Mouse (Mus musculus) forebrain, embryonic 14.5 days (tissue): Measurements from ENCODE around the gene Cuedc1. TPM values are rescaled to one million over a fixed set of nuclear protein-coding genes. Genes with fewer than 3 reads are reported as not detected.

Experiments used
- ATAC-seq: fragments of 200-750 bp; cut with Nextera tagmentation; 2 replicates; pipeline ENCODE4 v1.8.0; 2017; ENCODE audit warnings: mild to moderate bottlenecking, moderate library complexity
- DNase-seq: peaks from one replicate; pipeline ENCODE4 v3.0.0-alpha.2; 2015; ENCODE audit warnings: low spot score
- H3K27ac ChIP-seq: fragments of 300-500 bp; sonication (generic); 2 replicates; pipeline ENCODE4 v1.5.1; 2014; ENCODE audit warnings: low read depth, mild to moderate bottlenecking, control low read depth, low read length, moderate library complexity
- H3K27me3 ChIP-seq: fragments of 300-500 bp; sonication (generic); replicated peaks from 2 replicates; pipeline ENCODE4 v1.6.1; 2014; ENCODE audit warnings: low read length, control low read depth, mixed read lengths; ENCODE audit not compliant: control insufficient read depth, insufficient read depth
- H3K36me3 ChIP-seq: fragments of 300-500 bp; sonication (generic); 2 replicates; pipeline ENCODE4 v1.6.1; 2014; ENCODE audit warnings: low read length, control low read depth; ENCODE audit not compliant: control insufficient read depth, insufficient read depth
- H3K4me1 ChIP-seq: fragments of 300-500 bp; sonication (generic); 2 replicates; pipeline ENCODE4 v1.6.1; 2014; ENCODE audit warnings: antibody characterized with exemption, low read length, control low read depth; ENCODE audit not compliant: control insufficient read depth, insufficient read depth
- H3K4me2 ChIP-seq: fragments of 300-500 bp; sonication (generic); 2 replicates; pipeline ENCODE4 v1.6.1; 2014; ENCODE audit warnings: mild to moderate bottlenecking, control low read depth, low read length
- H3K4me3 ChIP-seq: fragments of 300-500 bp; sonication (generic); 2 replicates; pipeline ENCODE4 v1.5.1; 2014; ENCODE audit warnings: low read depth, low read length, control low read depth
- H3K9ac ChIP-seq: fragments of 300-500 bp; sonication (generic); 2 replicates; pipeline ENCODE4 v1.6.1; 2014; ENCODE audit warnings: mild to moderate bottlenecking, low read length, control low read depth, moderate library complexity
- H3K9me3 ChIP-seq: fragments of 300-500 bp; sonication (generic); replicated peaks from 2 replicates; pipeline ENCODE4 v1.6.1; 2016; ENCODE audit warnings: low read length, control low read depth, mixed read lengths; ENCODE audit not compliant: control insufficient read depth
- WGBS: fragments of 180-500 bp; shearing (Covaris S2); extraction: QIAGEN DNeasy Blood & Tissue Kit; methylation state at CpG from one replicate; pipeline ENCODE4 v1.1.7; 2014; 5-methylcytosine and 5-hydroxymethylcytosine counted together
- polyA plus RNA-seq: library from polyadenylated mRNA; unstranded; fragments of >200 nt; fragmentation: Nextera tagmentation; extraction: Ambion mirVana; gene quantifications from 2 replicates; pipeline ENCODE4 v1.2.1, GENCODE M21; 2014

Cuedc1 gene
- polyA plus RNA-seq, 1 experiment from 2014 or later = 13.0 TPM

DNA sequence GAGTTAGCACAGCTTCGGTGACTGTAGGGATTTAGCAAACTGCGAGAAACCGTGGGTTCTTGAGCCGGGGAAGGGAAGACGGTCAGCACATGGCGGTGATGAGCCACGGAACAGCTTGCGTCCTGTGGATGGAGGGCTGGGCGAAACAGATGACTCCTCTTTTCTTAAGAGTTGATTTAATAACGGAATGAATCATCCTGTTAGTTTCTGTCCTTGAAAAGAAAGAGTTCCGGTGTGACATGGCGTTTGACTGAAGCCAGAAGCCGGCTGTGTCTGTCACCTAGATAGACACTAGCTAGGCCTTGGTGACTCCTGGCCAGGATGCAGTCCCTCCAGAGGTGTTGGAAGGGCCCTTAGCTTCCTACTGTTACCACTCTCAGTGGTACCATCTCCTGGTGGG lies 14.2 kb downstream of the Cuedc1 start:
- Histone ChIP-seq H3K36me3 (no peaks in the 10 kb centered on the region), H3K4me2 (no peak overlapping the region), H3K27ac (no peak overlapping the region), H3K9ac (no peak overlapping the region), H3K4me1 (peaks cover 14% of the 10 kb centered on the region), H3K27me3 (no peaks in the 10 kb centered on the region), H3K9me3 (no peaks in the 10 kb centered on the region), H3K4me3 (no peak overlapping the region)
- ATAC-seq = no peak
- 62% methylated on average over 13 of the region's 13 CpGs for WGBS
- no peak for DNase-seq

DNA sequence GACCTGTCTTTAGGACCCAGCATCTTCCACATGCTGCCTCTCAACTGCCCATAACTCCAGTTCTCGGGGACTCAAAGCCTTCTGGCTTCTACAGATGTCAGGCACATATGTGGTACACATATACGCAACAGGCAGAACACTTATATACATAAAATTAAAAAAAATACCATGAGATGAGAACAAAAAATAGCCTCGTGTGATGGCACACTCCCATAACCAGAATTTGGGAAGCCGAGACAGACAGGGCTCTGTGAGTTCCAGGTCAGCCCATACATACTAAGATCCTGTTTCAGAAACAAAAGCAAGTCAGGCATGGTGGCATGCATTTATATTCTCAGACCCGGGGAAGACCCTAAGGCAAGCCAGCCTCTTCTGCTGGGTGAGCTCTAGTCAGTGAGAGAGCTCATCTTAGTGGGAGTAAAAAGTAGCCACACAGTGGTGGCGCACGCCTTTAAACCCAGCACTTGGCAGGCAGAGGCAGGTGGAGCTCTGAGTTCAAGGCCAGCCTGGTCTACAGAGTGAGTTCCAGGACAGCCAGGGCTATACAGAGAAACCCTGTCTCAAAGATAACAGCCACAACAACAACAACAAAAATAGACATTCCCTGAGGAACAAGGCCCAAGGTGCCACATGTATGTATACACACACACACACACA lies 14.9 kb downstream of the Cuedc1 start:
- no peak for DNase-seq
- no peaks in the 10 kb centered on the region for H3K9me3 ChIP-seq
- 79% methylated on average over 7 of the region's 7 CpGs for WGBS
- H3K27me3 ChIP-seq = no peaks in the 10 kb centered on the region
- peaks cover 22% of the 10 kb centered on the region for H3K4me1 ChIP-seq
- no peak overlapping the region for H3K9ac ChIP-seq
- H3K4me2 ChIP-seq = no peak overlapping the region
- ATAC-seq = no peak
- no peak overlapping the region for H3K4me3 ChIP-seq
- no peak overlapping the region for H3K27ac ChIP-seq
- no peaks in the 10 kb centered on the region for H3K36me3 ChIP-seq

DNA sequence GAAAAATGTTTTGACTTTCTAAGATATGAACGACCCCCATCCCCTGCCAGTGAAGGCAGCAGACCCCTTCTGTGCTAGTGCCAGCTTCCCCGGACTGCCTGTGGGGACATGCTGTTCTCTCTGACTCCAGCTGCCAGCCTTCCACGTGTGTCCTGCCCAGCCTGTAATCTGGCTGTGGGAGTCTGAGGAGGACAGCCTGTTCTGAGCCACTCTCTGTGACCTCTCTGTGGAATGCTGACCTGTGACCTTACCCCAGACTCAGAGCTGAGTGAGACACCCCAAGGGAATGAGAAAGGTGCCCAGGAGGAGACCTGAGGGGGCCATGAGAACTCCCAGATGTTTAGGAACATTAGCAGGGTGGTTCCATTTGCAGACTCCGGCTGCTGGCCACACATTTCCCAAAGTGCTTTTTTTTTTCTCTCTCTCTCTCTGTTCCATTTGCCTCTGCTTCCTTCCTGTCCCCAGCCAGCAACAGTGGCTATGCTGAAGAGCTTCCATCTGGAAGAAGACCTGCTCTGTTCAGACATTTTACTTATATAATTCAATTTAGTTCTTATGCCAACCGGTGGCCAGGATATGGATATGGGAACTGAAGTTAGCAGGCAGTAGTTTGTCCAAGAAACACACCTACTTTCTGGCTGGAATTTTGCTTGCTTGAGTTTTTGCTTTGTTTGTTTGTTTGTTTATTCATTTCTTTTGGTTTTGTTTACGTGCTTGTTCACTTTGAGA lies 15.8 kb downstream of the Cuedc1 start:
- no peaks in the 10 kb centered on the region for H3K36me3 ChIP-seq
- ATAC-seq = no peak

DNA sequence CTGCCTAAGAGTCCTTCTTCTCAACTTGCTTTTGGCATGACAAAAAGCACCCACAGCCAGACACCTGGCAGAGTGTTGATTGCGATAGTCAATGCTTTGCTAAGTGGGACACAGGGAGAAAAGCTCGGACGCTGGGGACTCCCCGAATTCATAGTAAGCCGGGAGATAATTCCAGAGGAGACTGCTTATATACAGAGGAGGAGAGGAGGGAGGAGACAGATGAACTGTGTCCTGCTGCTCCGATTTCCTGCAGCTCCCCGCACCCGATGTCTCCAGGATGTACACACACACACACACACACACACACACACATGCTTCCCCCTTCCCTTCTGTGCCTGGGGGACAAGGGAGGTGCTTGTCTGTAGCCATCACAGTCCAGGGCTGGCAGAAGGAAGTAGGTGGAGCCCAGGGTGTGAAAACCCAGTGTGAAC lies 17.0 kb downstream of the Cuedc1 start:
- H3K9ac ChIP-seq = no peak overlapping the region
- ATAC-seq (no peak), DNase-seq (peak; percentile 34)
- H3K9me3 ChIP-seq = no peaks in the 10 kb centered on the region
- H3K4me2 ChIP-seq = no peak overlapping the region
- no peaks in the 10 kb centered on the region for H3K36me3 ChIP-seq
- peak overlapping the region; percentile 46; the same call in 1 of the 2 replicates for H3K27ac ChIP-seq
- peaks cover 42% of the 10 kb centered on the region for H3K4me1 ChIP-seq
- no peaks in the 10 kb centered on the region for H3K27me3 ChIP-seq
- WGBS = 43% methylated on average over 8 of the region's 8 CpGs
- H3K4me3 ChIP-seq = no peak overlapping the region

More for the DNA sequence above, 15.8 kb downstream of the Cuedc1 start:
- H3K9ac ChIP-seq = no peak overlapping the region
- no peak overlapping the region for H3K4me2 ChIP-seq
- no peak for DNase-seq
- H3K27me3 ChIP-seq = no peaks in the 10 kb centered on the region
- H3K9me3 ChIP-seq = no peaks in the 10 kb centered on the region
- 66% methylated on average over 6 of the region's 6 CpGs for WGBS
- H3K4me3 ChIP-seq = no peak overlapping the region
- H3K4me1 ChIP-seq = peaks cover 31% of the 10 kb centered on the region
- no peak overlapping the region for H3K27ac ChIP-seq

- peaks cover 52% of the 10 kb centered on the region for H3K4me1 ChIP-seq
- WGBS = 82% methylated on average over 6 of the region's 6 CpGs
- no peak overlapping the region for H3K9ac ChIP-seq
- no peak overlapping the region for H3K4me3 ChIP-seq
- ATAC-seq (no peak), DNase-seq (no peak)
- H3K27me3 ChIP-seq = no peaks in the 10 kb centered on the region
- H3K27ac ChIP-seq = no peak overlapping the region
- H3K4me2 ChIP-seq = no peak overlapping the region
- H3K36me3 ChIP-seq = no peaks in the 10 kb centered on the region
- no peaks in the 10 kb centered on the region for H3K9me3 ChIP-seq
These were observed 18.7 kb downstream of the Cuedc1 start for GRCm38 (mm10) chr11:88116568-88116967.

- Histone ChIP-seq H3K4me1 (peaks cover 59% of the 10 kb centered on the region), H3K36me3 (no peaks in the 10 kb centered on the region), H3K9ac (peak overlapping the region; percentile 49; the same call in 1 of the 2 replicates), H3K9me3 (no peaks in the 10 kb centered on the region), H3K4me3 (no peak overlapping the region), H3K27me3 (no peaks in the 10 kb centered on the region), H3K27ac (peak overlapping the region; percentile 96), H3K4me2 (no peak overlapping the region)
- 72% methylated on average over 10 of the region's 10 CpGs for WGBS
- DNase-seq (no peak), ATAC-seq (no peak)
These were observed 19.7 kb downstream of the Cuedc1 start for GRCm38 (mm10) chr11:88117356-88118090.

DNA sequence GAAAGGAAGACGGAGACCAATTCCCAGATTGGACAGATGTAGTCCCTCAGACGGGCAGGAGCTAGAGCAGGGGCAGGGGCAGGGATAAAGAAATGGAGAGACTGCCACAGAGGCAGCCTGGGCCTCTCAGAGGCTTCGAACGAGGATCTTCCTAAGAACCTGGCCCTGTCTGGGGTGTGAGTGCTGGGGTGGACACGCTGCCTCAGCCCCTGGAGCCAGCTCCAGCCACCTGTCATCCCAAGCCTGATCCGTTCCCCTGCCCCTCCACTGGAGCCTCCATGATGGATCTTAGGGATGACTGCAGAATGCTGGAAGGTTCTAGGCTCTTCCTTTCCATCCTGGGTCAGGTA lies 20.2 kb downstream of the Cuedc1 start:
- no peaks in the 10 kb centered on the region for H3K27me3 ChIP-seq
- H3K4me3 ChIP-seq = no peak overlapping the region
- peak overlapping the region; percentile 29; the same call in 1 of the 2 replicates for H3K4me2 ChIP-seq
- H3K9me3 ChIP-seq = no peaks in the 10 kb centered on the region
- peaks cover 61% of the 10 kb centered on the region for H3K4me1 ChIP-seq
- WGBS = 34% methylated on average over 6 of the region's 6 CpGs
- no peak for DNase-seq
- ATAC-seq = no peak
- H3K9ac ChIP-seq = peak overlapping the region; percentile 49
- peak overlapping the region; percentile 96 for H3K27ac ChIP-seq
- H3K36me3 ChIP-seq = no peaks in the 10 kb centered on the region

- no peaks in the 10 kb centered on the region for H3K36me3 ChIP-seq
- no peaks in the 10 kb centered on the region for H3K9me3 ChIP-seq
- 2% methylated on average over 8 of the region's 8 CpGs for WGBS
- ATAC-seq (peak; percentile 91), DNase-seq (peak; percentile 91)
- peaks cover 61% of the 10 kb centered on the region for H3K4me1 ChIP-seq
- H3K27ac ChIP-seq = peak overlapping the region; percentile 96
- peak overlapping the region; percentile 49 for H3K9ac ChIP-seq
- H3K4me2 ChIP-seq = peak overlapping the region; percentile 29
- no peak overlapping the region for H3K4me3 ChIP-seq
- no peaks in the 10 kb centered on the region for H3K27me3 ChIP-seq
These were observed 21.2 kb downstream of the Cuedc1 start for GRCm38 (mm10) chr11:88118817-88119642.
